Mouse (Mus musculus): ENCODE data around the gene Tbc1d22a.

- TF ChIP-seq POLR2A (IDR thresholded peaks at IDR 0.05; ENCODE audit: borderline replicate concordance, control insufficient read depth, low read depth, low read length) (no peak), CTCF (IDR thresholded peaks at IDR 0.05; ENCODE audit: control insufficient read depth, insufficient read depth, low read length) (no peak)
These were observed 5.4 kb downstream of the Tbc1d22a start for GRCm38 (mm10) chr15:86219534-86220228.

Measured in bone marrow, adult 2 months (tissue).